ENCODE assay signal across 11 mouse cellular contexts in the genomic region with DNA sequence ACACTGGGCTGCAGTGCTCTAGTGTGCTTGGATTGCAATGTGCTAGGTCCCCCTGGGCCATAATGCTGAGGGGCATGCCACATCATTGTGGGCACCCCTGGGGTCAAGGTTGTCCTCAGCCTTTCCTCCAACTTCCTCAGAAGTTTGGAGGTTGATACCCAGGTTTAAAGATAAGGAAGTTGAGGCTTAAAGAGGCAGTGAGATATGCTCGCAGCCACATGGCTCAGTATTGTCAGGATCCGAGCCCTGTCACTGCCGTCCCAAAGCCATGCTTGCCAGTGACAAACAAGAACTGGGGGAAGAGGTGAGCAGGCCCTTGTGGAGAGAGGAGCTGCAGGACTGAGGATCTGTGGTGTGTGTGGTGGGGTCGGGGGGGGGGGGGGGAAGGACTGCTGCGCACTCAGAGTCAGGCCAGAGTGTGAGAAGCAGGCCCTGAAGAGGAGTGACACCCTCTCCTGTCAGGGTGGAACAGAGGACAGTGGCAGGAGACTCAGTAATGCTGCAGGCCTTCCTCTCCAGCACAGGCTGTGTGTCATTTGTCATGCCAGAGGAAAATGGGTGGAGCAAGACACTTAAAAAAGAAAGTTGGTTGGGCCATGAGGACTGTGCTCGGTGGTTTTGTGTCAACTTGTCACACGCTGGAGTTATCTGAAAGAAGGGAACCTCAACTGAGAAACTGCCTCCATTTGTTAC.
DNase-seq lines count a peak whose midpoint lies in the region; ATAC-seq and TF ChIP-seq lines count a peak whose summit lies in the region.
"Had no signal": no experiment of that assay in that cellular context is flagged by ENCODE, and none has a peak within 500 bp of the region (broad histone marks: within the 10 kb centered on the region; RNA-seq: fewer than 3 reads in every experiment).

No protein-coding gene starts in this region.

- no peak for TF ChIP-seq CTCF in bone marrow macrophage, adult 2 months (IDR thresholded peaks at IDR 0.05; ENCODE audit: low read depth, low read length)

- ATAC-seq in kidney, embryonic 14.5 days (ENCODE audit: low FRiP score, low TSS enrichment), result no peak
- ATAC-seq in heart, embryonic 15.5 days (replicated peaks; ENCODE audit: insufficient number of reproducible peaks, insufficient read depth, low FRiP score, low read depth), result no peak
- peak; percentile 62 for ATAC-seq in megakaryocyte progenitor cell, adult 5-6 weeks (replicated peaks; ENCODE audit: poor library complexity)
- no peak for ATAC-seq in forebrain, embryonic 16.5 days

- no peak overlapping the region for H3K9ac ChIP-seq in kidney, embryonic 14.5 days (ENCODE audit: low read depth, low read length)
- H3K9ac ChIP-seq in heart, embryonic 15.5 days, result 0 out of 2 replicates have a peak overlapping the region, but pooled peaks have one; percentile 25
- no peak overlapping the region for H3K9ac ChIP-seq in forebrain, embryonic 16.5 days (replicated peaks; ENCODE audit: low read depth, low read length)
- H3K9ac ChIP-seq: neural tube, embryonic 13.5 days had no signal

- H3K27me3 ChIP-seq in kidney, embryonic 14.5 days (ENCODE audit: control insufficient read depth, insufficient read depth, low read length), result no peaks in the 10 kb centered on the region
- no peaks in the 10 kb centered on the region for H3K27me3 ChIP-seq in heart, embryonic 15.5 days
- H3K27me3 ChIP-seq in forebrain, embryonic 16.5 days (replicated peaks; ENCODE audit: control insufficient read depth, insufficient read depth, low read length), result no peaks in the 10 kb centered on the region
- H3K27me3 ChIP-seq: neural tube, embryonic 13.5 days had no signal

- 44% methylated on average over 6 of the region's 7 CpGs for WGBS in kidney, embryonic 14.5 days
- WGBS in heart, embryonic 15.5 days, result 19% methylated on average over 6 of the region's 7 CpGs
- 60% methylated on average over 7 of the region's 7 CpGs for WGBS in forebrain, embryonic 16.5 days

- peak overlapping the region; percentile 47; the same call in 1 of the 2 replicates for H3K27ac ChIP-seq in kidney, embryonic 14.5 days (ENCODE audit: low read depth, low read length)
- peak overlapping the region; percentile 6; the same call in 1 of the 2 replicates for H3K27ac ChIP-seq in bone marrow macrophage, adult 2 months (ENCODE audit: insufficient read depth, low read depth, low read length)
- peak overlapping the region; percentile 98 for H3K27ac ChIP-seq in heart, embryonic 15.5 days
- H3K27ac ChIP-seq in forebrain, embryonic 16.5 days (ENCODE audit: low read length), result no peak overlapping the region
- H3K27ac ChIP-seq: neural tube, embryonic 13.5 days had no signal

- H3K4me3 ChIP-seq in kidney, embryonic 14.5 days (ENCODE audit: low read length), result no peak overlapping the region
- H3K4me3 ChIP-seq in bone marrow macrophage, adult 2 months (ENCODE audit: insufficient read depth, low read length), result no peak overlapping the region
- H3K4me3 ChIP-seq in heart, embryonic 15.5 days, result no peak overlapping the region
- no peak overlapping the region for H3K4me3 ChIP-seq in forebrain, embryonic 16.5 days (replicated peaks; ENCODE audit: low read length)
- H3K4me3 ChIP-seq: neural tube, embryonic 13.5 days had no signal

- no peak for TF ChIP-seq POLR2A in bone marrow macrophage, adult 2 months (IDR thresholded peaks at IDR 0.05; ENCODE audit: borderline replicate concordance, low read depth, low read length)

- no peak for DNase-seq in kidney, postnatal 36 days
- no peak for DNase-seq in MN1 (ENCODE audit: low spot score)
- no peak for DNase-seq in c-Kit-positive CD71-positive TER-119-positive erythroid progenitor cells, embryonic 14.5 days (ENCODE audit: low spot score)
- DNase-seq: cerebellum, postnatal 36 days; thymus, postnatal 4 days had no signal

- no peak overlapping the region for H3K4me2 ChIP-seq in kidney, embryonic 14.5 days (replicated peaks; ENCODE audit: low read depth, low read length)
- no peak overlapping the region for H3K4me2 ChIP-seq in heart, embryonic 15.5 days
- H3K4me2 ChIP-seq in forebrain, embryonic 16.5 days (ENCODE audit: low read length), result no peak overlapping the region
- H3K4me2 ChIP-seq: neural tube, embryonic 13.5 days had no signal

- no peaks in the 10 kb centered on the region for H3K36me3 ChIP-seq in kidney, embryonic 14.5 days (ENCODE audit: control insufficient read depth, insufficient read depth, low read length)
- H3K36me3 ChIP-seq in heart, embryonic 15.5 days, result no peaks in the 10 kb centered on the region
- no peaks in the 10 kb centered on the region for H3K36me3 ChIP-seq in forebrain, embryonic 16.5 days (ENCODE audit: control insufficient read depth, insufficient read depth)
- H3K36me3 ChIP-seq: neural tube, embryonic 13.5 days had no signal

- H3K4me1 ChIP-seq in kidney, embryonic 14.5 days (ENCODE audit: control insufficient read depth, insufficient read depth, low read length), result peaks cover 26% of the 10 kb centered on the region
- peaks cover 21% of the 10 kb centered on the region for H3K4me1 ChIP-seq in bone marrow macrophage, adult 2 months (ENCODE audit: control insufficient read depth, insufficient read depth, low read length)
- peaks cover 71% of the 10 kb centered on the region for H3K4me1 ChIP-seq in heart, embryonic 15.5 days (replicated peaks)
- no peaks in the 10 kb centered on the region for H3K4me1 ChIP-seq in forebrain, embryonic 16.5 days (replicated peaks; ENCODE audit: control insufficient read depth, insufficient read depth, low read length)

- H3K9me3 ChIP-seq in kidney, embryonic 14.5 days (ENCODE audit: control insufficient read depth, low read length), result no peaks in the 10 kb centered on the region
- no peaks in the 10 kb centered on the region for H3K9me3 ChIP-seq in heart, embryonic 15.5 days (replicated peaks)
- H3K9me3 ChIP-seq in forebrain, embryonic 16.5 days (ENCODE audit: control insufficient read depth, low read length), result no peaks in the 10 kb centered on the region
- H3K9me3 ChIP-seq: neural tube, embryonic 13.5 days had no signal
